Mouse (Mus musculus) limb, embryonic 14.5 days (tissue): ENCODE results near the gene Rap1a. TPM values are rescaled to one million over a fixed set of nuclear protein-coding genes. Genes with fewer than 3 reads are reported as not detected.

Experiments
- ATAC-seq: fragments of 200-750 bp; cut with Nextera tagmentation; 2 replicates; pipeline ENCODE4 v1.8.0; 2017; ENCODE audit warnings: low read depth, moderate number of reproducible peaks, moderate TSS enrichment; ENCODE audit not compliant: low FRiP score
- DNase-seq: peaks from one replicate; pipeline ENCODE4 v3.0.0-alpha.2; 2015; ENCODE audit warnings: low spot score
- H3K27ac ChIP-seq: fragments of 300-500 bp; sonication (generic); replicated peaks from 2 replicates; pipeline ENCODE4 v1.5.1; 2014; ENCODE audit warnings: low read depth, mild to moderate bottlenecking, low read length, moderate library complexity, mixed read lengths
- H3K27me3 ChIP-seq: fragments of 300-500 bp; sonication (generic); 2 replicates; pipeline ENCODE4 v1.6.1; 2014; ENCODE audit warnings: low read length, mixed read lengths; ENCODE audit not compliant: control insufficient read depth, insufficient read depth
- H3K36me3 ChIP-seq: fragments of 300-500 bp; sonication (generic); 2 replicates; pipeline ENCODE4 v1.6.1; 2014; ENCODE audit warnings: mild to moderate bottlenecking, low read length, moderate library complexity, mixed read lengths; ENCODE audit not compliant: control insufficient read depth, insufficient read depth
- H3K4me1 ChIP-seq: fragments of 300-500 bp; sonication (generic); 2 replicates; pipeline ENCODE4 v1.6.1; 2014; ENCODE audit warnings: antibody characterized with exemption, low read length, mixed read lengths; ENCODE audit not compliant: control insufficient read depth, insufficient read depth
- H3K4me2 ChIP-seq: fragments of 300-500 bp; sonication (generic); replicated peaks from 2 replicates; pipeline ENCODE4 v1.6.1; 2014; ENCODE audit warnings: low read depth, mild to moderate bottlenecking, low read length, moderate library complexity; ENCODE audit not compliant: severe bottlenecking
- H3K4me3 ChIP-seq: fragments of 300-500 bp; sonication (generic); replicated peaks from 2 replicates; pipeline ENCODE4 v1.5.1; 2014; ENCODE audit warnings: low read length
- H3K9ac ChIP-seq: fragments of 300-500 bp; sonication (generic); 2 replicates; pipeline ENCODE4 v1.6.1; 2014; ENCODE audit warnings: mild to moderate bottlenecking, low read depth, low read length, moderate library complexity; ENCODE audit not compliant: severe bottlenecking
- H3K9me3 ChIP-seq: fragments of 300-500 bp; sonication (generic); 2 replicates; pipeline ENCODE4 v1.6.1; 2016; ENCODE audit warnings: low read length; ENCODE audit not compliant: control insufficient read depth
- POLR2A ChIP-seq: fragments of 200-500 bp; IDR thresholded peaks from 2 replicates; pipeline ENCODE4 v1.8.0; 2012; ENCODE audit warnings: inconsistent platforms, mild to moderate bottlenecking, moderate library complexity, borderline replicate concordance; ENCODE audit not compliant: insufficient read depth, insufficient read length; ENCODE audit errors: extremely low read depth
- WGBS: fragments of 180-500 bp; shearing (Covaris S2); extraction: QIAGEN DNeasy Blood & Tissue Kit; methylation state at CpG from one replicate; pipeline ENCODE4 v1.1.7; 2014; 5-methylcytosine and 5-hydroxymethylcytosine counted together
- polyA plus RNA-seq, 2 experiments: library from polyadenylated mRNA; depleted of rRNA in 1 of 2; stranded (reverse) in 1 of 2; unstranded in 1 of 2; fragments of >200 nt; fragmentation: Nextera tagmentation in 1 of 2; extraction: Ambion mirVana in 1 of 2; gene quantifications; 2 replicates each; pipeline versions ENCODE4 v1.2.1 to v1.2.3; 2012 to 2014

Rap1a gene
- polyA plus RNA-seq, 2 experiments, result 45.1 to 77.7 TPM

DNA sequence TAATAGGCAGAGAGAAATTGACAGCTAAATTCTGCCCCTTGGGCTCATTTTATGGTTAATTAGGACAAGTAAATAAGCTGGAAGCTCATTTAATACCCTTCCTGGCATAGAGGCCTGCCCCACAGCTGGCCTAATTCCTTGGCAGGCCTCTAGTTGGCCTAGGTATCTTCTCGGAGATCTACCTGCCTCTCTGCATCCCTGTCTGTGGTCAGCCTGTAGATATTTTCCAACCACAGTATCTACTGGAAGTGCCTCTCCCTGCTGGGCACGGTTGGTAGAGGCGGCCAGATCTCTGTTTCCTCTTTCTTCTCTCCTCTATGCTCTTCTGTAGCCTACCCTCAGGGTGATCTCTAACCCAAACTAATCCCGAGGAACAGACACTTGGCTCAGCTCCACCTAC is 81.2 kb downstream of the Rap1a start:
- no peak for ATAC-seq
- 64% methylated on average over 4 of the region's 4 CpGs for WGBS
- H3K27me3 ChIP-seq, result no peaks in the 10 kb centered on the region
- no peaks in the 10 kb centered on the region for H3K36me3 ChIP-seq
- no peaks in the 10 kb centered on the region for H3K4me1 ChIP-seq
- no peak for DNase-seq
- H3K9ac ChIP-seq, result no peak overlapping the region
- no peaks in the 10 kb centered on the region for H3K9me3 ChIP-seq
- no peak for TF ChIP-seq POLR2A
- H3K4me3 ChIP-seq, result no peak overlapping the region
- no peak overlapping the region for H3K4me2 ChIP-seq
- H3K27ac ChIP-seq, result no peak overlapping the region

- Histone ChIP-seq H3K4me2 (no peak overlapping the region), H3K9me3 (no peaks in the 10 kb centered on the region), H3K36me3 (no peaks in the 10 kb centered on the region), H3K4me3 (no peak overlapping the region), H3K27me3 (no peaks in the 10 kb centered on the region), H3K9ac (no peak overlapping the region), H3K27ac (no peak overlapping the region), H3K4me1 (peaks cover 8% of the 10 kb centered on the region)
- no peak for TF ChIP-seq POLR2A
- no peak for DNase-seq
- no peak for ATAC-seq
- WGBS, result 56% methylated on average over 4 of the region's 4 CpGs
Observed at GRCm38 (mm10) chr3:105718746-105719145, 82.4 kb downstream of the Rap1a start.

DNA sequence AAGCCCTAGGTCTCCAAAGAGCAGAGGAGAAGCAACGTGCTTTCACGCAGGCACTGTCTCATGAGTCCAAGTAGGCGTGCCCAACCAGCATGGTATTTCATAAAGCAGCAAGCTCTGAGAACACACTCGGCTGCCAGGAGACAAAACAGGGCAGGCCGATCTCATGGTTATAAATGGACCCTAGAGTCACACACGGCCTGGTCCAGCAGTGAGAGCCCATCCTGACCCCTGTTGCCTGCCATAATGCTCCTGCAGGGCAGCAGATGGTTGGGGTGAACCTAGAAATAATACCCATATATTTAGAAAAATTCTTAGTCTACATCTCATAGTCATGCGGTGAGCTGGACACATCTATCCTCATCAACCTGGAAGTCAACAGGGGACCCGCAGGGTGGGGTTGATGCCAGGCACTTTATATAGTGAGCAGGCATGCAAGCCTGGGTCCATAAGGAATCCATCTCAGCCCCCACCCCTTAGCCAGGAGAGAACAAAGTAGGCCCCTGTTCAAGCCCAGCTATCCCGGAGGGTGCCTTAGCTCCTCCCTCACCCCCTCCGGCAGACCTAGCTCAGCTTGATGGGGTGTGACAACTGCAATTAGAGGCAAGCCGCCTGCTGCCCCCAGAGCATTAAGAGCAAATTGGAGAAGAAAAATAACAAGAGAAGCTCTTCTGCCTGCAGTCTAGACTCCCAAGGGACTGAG is 83.1 kb downstream of the Rap1a start:
- ATAC-seq (no peak), DNase-seq (no peak)
- H3K9ac ChIP-seq, result no peak overlapping the region
- no peak overlapping the region for H3K4me2 ChIP-seq
- no peak overlapping the region for H3K27ac ChIP-seq
- no peaks in the 10 kb centered on the region for H3K9me3 ChIP-seq
- 53% methylated on average over 11 of the region's 11 CpGs for WGBS
- H3K36me3 ChIP-seq, result no peaks in the 10 kb centered on the region
- peaks cover 9% of the 10 kb centered on the region for H3K4me1 ChIP-seq
- H3K27me3 ChIP-seq, result no peaks in the 10 kb centered on the region
- H3K4me3 ChIP-seq, result no peak overlapping the region
- no peak for TF ChIP-seq POLR2A

GRCm38 (mm10) chr3:105716353-105717000 is 84.7 kb downstream of the Rap1a start:
- DNase-seq, result peak; percentile 31

DNA sequence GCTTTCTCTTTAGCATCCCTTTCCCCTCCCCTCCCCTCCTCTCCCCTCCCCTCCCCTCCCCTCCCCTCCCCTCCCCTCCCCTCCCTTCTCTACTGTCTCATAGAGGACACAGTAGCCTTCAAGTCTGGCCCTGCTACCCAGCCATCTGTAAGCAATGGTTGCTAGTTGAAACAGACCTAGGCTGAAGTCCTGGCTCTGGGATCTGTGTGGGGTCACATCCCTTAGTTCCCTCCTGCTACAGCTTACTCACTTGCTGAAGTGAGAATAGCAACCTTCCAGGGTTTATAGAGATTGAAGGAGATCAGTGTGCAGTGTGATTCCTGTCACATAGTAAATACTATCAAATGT is 86.3 kb downstream of the Rap1a start:
- no peak for DNase-seq
- H3K4me2 ChIP-seq, result no peak overlapping the region

More at GRCm38 (mm10) chr3:105716353-105717000, 84.7 kb downstream of the Rap1a start:
- 60% methylated on average over 18 of the region's 18 CpGs for WGBS
- Histone ChIP-seq H3K4me3 (no peak overlapping the region), H3K4me2 (no peak overlapping the region), H3K4me1 (peaks cover 9% of the 10 kb centered on the region), H3K27ac (peak overlapping the region; percentile 33; the same call in 1 of the 2 replicates), H3K27me3 (no peaks in the 10 kb centered on the region), H3K9me3 (no peaks in the 10 kb centered on the region), H3K9ac (no peak overlapping the region), H3K36me3 (no peaks in the 10 kb centered on the region)
- no peak for TF ChIP-seq POLR2A
- peak; percentile 19 for ATAC-seq

More for the DNA sequence above, 86.3 kb downstream of the Rap1a start:
- no peak for TF ChIP-seq POLR2A
- no peaks in the 10 kb centered on the region for H3K36me3 ChIP-seq
- H3K9ac ChIP-seq, result no peak overlapping the region
- no peak overlapping the region for H3K4me3 ChIP-seq
- H3K27me3 ChIP-seq, result no peaks in the 10 kb centered on the region
- peaks cover 9% of the 10 kb centered on the region for H3K4me1 ChIP-seq
- no peak for ATAC-seq
- no peaks in the 10 kb centered on the region for H3K9me3 ChIP-seq
- no peak overlapping the region for H3K27ac ChIP-seq
